Mouse (Mus musculus) hindbrain, embryonic 13.5 days (tissue): ENCODE results near the gene 4930442H23Rik. TPM values are rescaled to one million over a fixed set of nuclear protein-coding genes. Genes with fewer than 3 reads are reported as not detected.

Experiments
- ATAC-seq: fragments of 200-750 bp; cut with Nextera tagmentation; 2 replicates; pipeline ENCODE4 v1.8.0; 2017; ENCODE audit warnings: moderate TSS enrichment; ENCODE audit not compliant: low FRiP score
- H3K27ac ChIP-seq: fragments of 300-500 bp; sonication (generic); 2 replicates; pipeline ENCODE4 v1.5.1; 2015; ENCODE audit warnings: inconsistent platforms, mild to moderate bottlenecking, moderate library complexity
- H3K27me3 ChIP-seq: fragments of 300-500 bp; sonication (generic); 2 replicates; pipeline ENCODE4 v1.6.1; 2015; ENCODE audit warnings: mild to moderate bottlenecking, inconsistent platforms
- H3K36me3 ChIP-seq: fragments of 300-500 bp; sonication (generic); 2 replicates; pipeline ENCODE4 v1.6.1; 2015; ENCODE audit warnings: mild to moderate bottlenecking, inconsistent platforms
- H3K4me1 ChIP-seq: fragments of 300-500 bp; sonication (generic); replicated peaks from 2 replicates; pipeline ENCODE4 v1.6.1; 2015; ENCODE audit warnings: inconsistent platforms
- H3K4me2 ChIP-seq: fragments of 300-500 bp; sonication (generic); 2 replicates; pipeline ENCODE4 v1.6.1; 2015; ENCODE audit warnings: inconsistent platforms, mild to moderate bottlenecking, moderate library complexity
- H3K4me3 ChIP-seq: fragments of 300-500 bp; sonication (generic); 2 replicates; pipeline ENCODE4 v1.5.1; 2015; ENCODE audit warnings: mild to moderate bottlenecking, inconsistent platforms
- H3K9ac ChIP-seq: fragments of 300-500 bp; sonication (generic); 2 replicates; pipeline ENCODE4 v1.6.1; 2015; ENCODE audit warnings: mild to moderate bottlenecking, inconsistent platforms
- H3K9me3 ChIP-seq: fragments of 300-500 bp; sonication (generic); 2 replicates; pipeline ENCODE4 v1.6.1; 2016; ENCODE audit warnings: inconsistent platforms
- WGBS: fragments of 180-500 bp; shearing (Covaris S2); methylation state at CpG from one replicate; pipeline ENCODE4 v1.1.7; 2015; 5-methylcytosine and 5-hydroxymethylcytosine counted together
- polyA plus RNA-seq: library from polyadenylated mRNA; unstranded; fragments of >200 nt; fragmentation: Nextera tagmentation; extraction: Ambion mirVana; gene quantifications from 2 replicates; pipeline ENCODE4 v1.2.1, GENCODE M21; 2015

The 4930442H23Rik gene
- polyA plus RNA-seq, 1 experiment from 2014 or later: 0.13 TPM

- Histone ChIP-seq H3K9me3 (peaks cover 4% of the 10 kb centered on the region; the same call in 1 of the 2 replicates), H3K4me1 (no peaks in the 10 kb centered on the region), H3K27ac (no peak overlapping the region), H3K27me3 (no peaks in the 10 kb centered on the region), H3K4me3 (no peak overlapping the region), H3K9ac (no peak overlapping the region), H3K4me2 (no peak overlapping the region), H3K36me3 (peaks cover 92% of the 10 kb centered on the region)
- no peak for ATAC-seq
- WGBS: 85% methylated on average over 6 of the region's 6 CpGs
Observed at GRCm38 (mm10) chr10:81216260-81216659, 32.6 kb upstream of the 4930442H23Rik start.

GRCm38 (mm10) chr10:81210154-81210553, 26.5 kb upstream of the 4930442H23Rik start:
- Histone ChIP-seq H3K4me3 (no peak overlapping the region), H3K27ac (no peak overlapping the region), H3K9ac (no peak overlapping the region), H3K27me3 (no peaks in the 10 kb centered on the region), H3K4me2 (no peak overlapping the region), H3K36me3 (peaks cover 96% of the 10 kb centered on the region), H3K9me3 (peaks cover 10% of the 10 kb centered on the region; the same call in 1 of the 2 replicates), H3K4me1 (no peaks in the 10 kb centered on the region)
- no peak for ATAC-seq
- 92% methylated on average over 5 of the region's 5 CpGs for WGBS

GRCm38 (mm10) chr10:81204137-81204536, 20.5 kb upstream of the 4930442H23Rik start:
- peaks cover 47% of the 10 kb centered on the region for H3K36me3 ChIP-seq
- 0 out of 2 replicates have a peak overlapping the region, but pooled peaks have one; percentile 30 for H3K27ac ChIP-seq
- ATAC-seq: 0 out of 2 replicates have a peak, but pooled peaks have one; percentile 21
- no peak overlapping the region for H3K4me3 ChIP-seq
- WGBS: 71% methylated on average over 4 of the region's 4 CpGs
- peaks cover 11% of the 10 kb centered on the region for H3K27me3 ChIP-seq
- H3K4me2 ChIP-seq: no peak overlapping the region
- no peaks in the 10 kb centered on the region for H3K4me1 ChIP-seq
- H3K9ac ChIP-seq: no peak overlapping the region
- no peaks in the 10 kb centered on the region for H3K9me3 ChIP-seq

GRCm38 (mm10) chr10:81202978-81203720, 19.5 kb upstream of the 4930442H23Rik start:
- H3K9ac ChIP-seq: no peak overlapping the region
- no peaks in the 10 kb centered on the region for H3K9me3 ChIP-seq
- peaks cover 18% of the 10 kb centered on the region for H3K27me3 ChIP-seq
- H3K4me1 ChIP-seq: no peaks in the 10 kb centered on the region
- 75% methylated on average over 8 of the region's 8 CpGs for WGBS
- no peak overlapping the region for H3K4me2 ChIP-seq
- ATAC-seq: peak; percentile 17; the same call in 1 of the 2 replicates
- no peak overlapping the region for H3K4me3 ChIP-seq
- H3K36me3 ChIP-seq: peaks cover 39% of the 10 kb centered on the region
- 0 out of 2 replicates have a peak overlapping the region, but pooled peaks have one; percentile 30 for H3K27ac ChIP-seq

GRCm38 (mm10) chr10:81201807-81202758, 18.4 kb upstream of the 4930442H23Rik start, which contains the start of gene Nmrk2:
Gene Nmrk2, minus strand, starts transcription at chr10:81202051.
- H3K4me1 ChIP-seq: no peaks in the 10 kb centered on the region
- no peak for ATAC-seq
- peaks cover 29% of the 10 kb centered on the region for H3K36me3 ChIP-seq
- H3K27ac ChIP-seq: no peak within 1 kb of the TSS
- no peak within 1 kb of the TSS for H3K4me2 ChIP-seq
- WGBS: 62% methylated on average over 13 of the region's 13 CpGs
- H3K9me3 ChIP-seq: no peaks in the 10 kb centered on the region
- H3K27me3 ChIP-seq: peaks cover 25% of the 10 kb centered on the region
- peak within 1 kb of the TSS; percentile 20; the same call in 1 of the 2 replicates for H3K9ac ChIP-seq
- no peak within 1 kb of the TSS for H3K4me3 ChIP-seq

GRCm38 (mm10) chr10:81200605-81201287, 17.1 kb upstream of the 4930442H23Rik start:
- no peak overlapping the region for H3K4me3 ChIP-seq
- H3K4me2 ChIP-seq: no peak overlapping the region
- peaks cover 17% of the 10 kb centered on the region for H3K36me3 ChIP-seq
- no peak overlapping the region for H3K27ac ChIP-seq
- peaks cover 38% of the 10 kb centered on the region for H3K27me3 ChIP-seq
- 78% methylated on average over 20 of the region's 20 CpGs for WGBS
- no peak for ATAC-seq
- H3K9me3 ChIP-seq: no peaks in the 10 kb centered on the region
- peak overlapping the region; percentile 20; the same call in 1 of the 2 replicates for H3K9ac ChIP-seq
- H3K4me1 ChIP-seq: no peaks in the 10 kb centered on the region

- H3K27me3 ChIP-seq: peaks cover 44% of the 10 kb centered on the region
- 86% methylated on average over 13 of the region's 13 CpGs for WGBS
- no peak overlapping the region for H3K27ac ChIP-seq
- no peak overlapping the region for H3K4me2 ChIP-seq
- no peaks in the 10 kb centered on the region for H3K9me3 ChIP-seq
- H3K36me3 ChIP-seq: peaks cover 10% of the 10 kb centered on the region
- ATAC-seq: no peak
- no peaks in the 10 kb centered on the region for H3K4me1 ChIP-seq
- H3K9ac ChIP-seq: no peak overlapping the region
- H3K4me3 ChIP-seq: no peak overlapping the region
Observed at GRCm38 (mm10) chr10:81200141-81200540, 16.5 kb upstream of the 4930442H23Rik start.

GRCm38 (mm10) chr10:81198990-81199389, 15.3 kb upstream of the 4930442H23Rik start:
- H3K4me2 ChIP-seq: no peak overlapping the region
- no peak overlapping the region for H3K27ac ChIP-seq
- H3K4me1 ChIP-seq: peaks cover 7% of the 10 kb centered on the region
- no peak for ATAC-seq
- no peaks in the 10 kb centered on the region for H3K36me3 ChIP-seq
- peaks cover 56% of the 10 kb centered on the region for H3K27me3 ChIP-seq
- H3K4me3 ChIP-seq: no peak overlapping the region
- no peaks in the 10 kb centered on the region for H3K9me3 ChIP-seq
- WGBS: 91% methylated on average over 6 of the region's 6 CpGs
- no peak overlapping the region for H3K9ac ChIP-seq

GRCm38 (mm10) chr10:81198230-81198629, 14.6 kb upstream of the 4930442H23Rik start:
- H3K9ac ChIP-seq: no peak overlapping the region
- H3K27ac ChIP-seq: no peak overlapping the region
- peaks cover 13% of the 10 kb centered on the region for H3K4me1 ChIP-seq
- H3K27me3 ChIP-seq: peaks cover 57% of the 10 kb centered on the region
- no peak for ATAC-seq
- no peaks in the 10 kb centered on the region for H3K36me3 ChIP-seq
- H3K4me2 ChIP-seq: no peak overlapping the region
- 6% methylated on average over 9 of the region's 9 CpGs for WGBS
- H3K9me3 ChIP-seq: no peaks in the 10 kb centered on the region
- H3K4me3 ChIP-seq: no peak overlapping the region

- ATAC-seq: no peak
- Histone ChIP-seq H3K9me3 (no peaks in the 10 kb centered on the region), H3K4me2 (no peak overlapping the region), H3K27ac (no peak overlapping the region), H3K4me1 (peaks cover 19% of the 10 kb centered on the region), H3K9ac (no peak overlapping the region), H3K36me3 (no peaks in the 10 kb centered on the region), H3K27me3 (peaks cover 57% of the 10 kb centered on the region), H3K4me3 (no peak overlapping the region)
- 50% methylated on average over 6 of the region's 6 CpGs for WGBS
Observed at GRCm38 (mm10) chr10:81197305-81197704, 13.7 kb upstream of the 4930442H23Rik start.

GRCm38 (mm10) chr10:81196470-81197065, 12.9 kb upstream of the 4930442H23Rik start:
- Histone ChIP-seq H3K4me1 (peaks cover 26% of the 10 kb centered on the region), H3K9ac (no peak overlapping the region), H3K4me2 (no peak overlapping the region), H3K36me3 (peaks cover 1% of the 10 kb centered on the region; the same call in 1 of the 2 replicates), H3K4me3 (no peak overlapping the region), H3K27ac (no peak overlapping the region), H3K9me3 (no peaks in the 10 kb centered on the region), H3K27me3 (peaks cover 57% of the 10 kb centered on the region)
- no peak for ATAC-seq
- WGBS: 64% methylated on average over 11 of the region's 11 CpGs
